ENCODE assay signal across 21 mouse cellular contexts in genomic region chr5:43138931-43139486, GRCm38 (mm10).
"Had no signal": no experiment of that assay in that cellular context is flagged by ENCODE, and none has a peak within 500 bp of the region (broad histone marks: within the 10 kb centered on the region; RNA-seq: fewer than 3 reads in every experiment).

No protein-coding gene starts in this region.

- ATAC-seq: hindbrain, postnatal 0 days; intestine, embryonic 16.5 days; liver, embryonic 12.5 days had no signal

- H3K27ac ChIP-seq: heart, embryonic 10.5 days; hindbrain, embryonic 13.5 days; hindbrain, embryonic 15.5 days; hindbrain, postnatal 0 days; kidney, embryonic 15.5 days; kidney, postnatal 0 days; limb, embryonic 13.5 days; limb, embryonic 15.5 days; liver, embryonic 12.5 days; liver, embryonic 14.5 days had no signal

- DNase-seq: gastrocnemius, postnatal 25 days; heart, adult 18-20 months; heart, postnatal 10 days; kidney, adult 11 months; kidney, adult 2 months; kidney, adult 9 months; kidney, postnatal 14 days; kidney, postnatal 36 days; left cerebral cortex, postnatal 4 days had no signal

- H3K4me3 ChIP-seq: heart, embryonic 10.5 days; heart, embryonic 12.5 days; hindbrain, embryonic 13.5 days; hindbrain, embryonic 15.5 days; kidney, embryonic 15.5 days; limb, embryonic 13.5 days; limb, embryonic 15.5 days; liver, embryonic 12.5 days had no signal
